Mouse (Mus musculus): ENCODE data around the gene Trabd2b.

Trabd2b gene

DNA sequence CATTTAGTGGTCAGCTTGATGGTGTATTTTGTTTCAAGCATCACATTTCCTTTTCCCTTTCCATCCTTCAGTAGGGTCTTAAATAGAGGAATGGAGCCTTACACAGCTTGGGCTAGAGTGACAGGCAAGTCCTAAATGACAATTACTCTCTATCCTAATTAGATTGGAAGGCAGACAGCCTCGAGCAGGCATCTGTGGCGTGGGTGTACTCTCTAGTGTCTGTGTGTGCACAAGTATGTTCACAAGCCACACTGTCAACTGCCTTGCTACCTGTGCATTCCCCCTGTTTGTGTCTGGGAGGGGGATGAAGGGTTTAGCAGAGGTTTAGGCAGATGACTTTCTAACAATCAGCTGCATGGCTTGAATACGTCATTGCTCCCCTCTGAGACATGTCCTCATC is 6.7 kb upstream of the Trabd2b start:
- DNase-seq (ENCODE audit: low spot score in 2 of 2), result no peak

DNA sequence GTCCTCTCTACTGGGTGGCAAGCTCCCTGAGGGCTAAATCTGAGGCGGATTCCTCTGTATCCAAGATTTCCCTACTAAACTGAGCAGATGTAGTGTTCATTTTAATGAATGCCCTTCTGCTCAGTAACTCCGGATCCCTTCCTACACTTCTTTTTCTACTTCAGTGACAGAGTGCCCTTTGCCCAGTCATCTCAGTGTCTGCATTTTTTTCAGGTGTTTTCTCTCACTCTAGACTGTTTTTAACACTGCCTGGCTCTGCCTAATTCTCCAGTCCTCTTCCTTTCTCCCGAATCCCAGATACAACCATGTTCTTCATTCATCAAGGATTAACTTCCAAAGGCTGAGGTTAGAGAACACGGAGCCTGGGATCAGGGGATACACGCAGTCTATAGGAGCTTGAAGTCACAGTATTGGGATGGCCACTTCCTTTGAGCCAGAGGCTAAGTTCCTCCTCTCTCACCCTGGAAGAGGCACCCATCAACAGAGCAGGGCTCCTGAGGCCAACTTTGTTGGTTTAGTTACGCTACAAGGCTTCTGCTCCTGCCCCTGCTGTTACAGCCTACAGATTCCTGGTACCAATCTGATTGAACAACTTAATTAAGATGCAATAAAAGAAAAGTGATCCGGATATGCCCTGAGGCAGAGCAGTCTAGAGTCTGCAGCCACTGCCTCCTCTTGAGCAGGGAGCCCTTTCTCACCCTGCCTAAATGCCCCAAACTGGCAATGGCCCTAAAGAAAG is 4.4 kb upstream of the Trabd2b start:
- no peak for DNase-seq (ENCODE audit: low spot score in 2 of 2)

GRCm38 (mm10) chr4:114405682-114406354 is 706 bp upstream of the Trabd2b start:
- peak; percentile 81 to 83 for DNase-seq (ENCODE audit: low spot score in 2 of 2)

DNA sequence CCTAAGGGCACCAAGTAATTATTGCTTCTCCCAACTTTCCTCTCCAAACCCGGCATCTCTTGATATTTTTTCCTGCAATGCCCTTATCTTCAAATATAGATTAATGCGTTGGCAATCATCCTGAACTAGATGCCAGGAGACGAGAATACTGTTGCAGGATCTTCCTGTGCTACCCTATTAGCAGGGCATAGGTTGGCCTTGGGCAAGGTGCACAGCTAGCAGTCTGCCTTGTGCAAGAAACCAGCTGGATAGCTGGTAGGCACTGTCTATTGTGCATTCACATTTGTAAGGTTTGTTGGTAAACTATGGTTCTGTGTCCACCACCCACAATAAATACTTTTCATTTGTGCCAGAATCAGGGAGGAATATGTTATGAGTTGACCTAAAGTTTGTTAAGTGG is 992 bp downstream of the Trabd2b start:
- no peak for DNase-seq (ENCODE audit: low spot score in 2 of 2)

DNA sequence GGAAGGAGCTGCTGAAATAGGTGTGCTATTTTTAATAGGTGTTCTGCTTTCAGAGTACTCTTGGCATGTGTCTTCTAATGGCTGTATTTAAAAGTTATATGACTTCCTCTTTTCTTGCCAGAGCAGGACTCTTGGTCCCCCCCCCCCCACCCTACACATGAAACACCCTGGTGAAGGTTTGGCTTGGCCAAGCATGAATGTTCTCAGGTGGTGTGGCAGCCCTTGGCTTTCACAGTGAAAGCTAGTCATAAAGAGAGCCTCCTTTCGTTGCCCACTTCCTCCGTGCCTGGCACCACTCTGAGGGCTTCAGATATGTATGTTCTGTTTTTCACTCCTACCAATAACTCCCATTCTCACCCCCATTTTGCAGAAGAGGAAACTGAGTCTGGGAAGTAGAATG is 1.8 kb downstream of the Trabd2b start:
- DNase-seq (ENCODE audit: low spot score in 2 of 2), result no peak

GRCm38 (mm10) chr4:114408890-114409480 is 2.5 kb downstream of the Trabd2b start:
- DNase-seq (ENCODE audit: low spot score in 2 of 2), result no peak

GRCm38 (mm10) chr4:114409511-114409910 is 3.0 kb downstream of the Trabd2b start:
- DNase-seq (ENCODE audit: low spot score in 2 of 2), result no peak

DNA sequence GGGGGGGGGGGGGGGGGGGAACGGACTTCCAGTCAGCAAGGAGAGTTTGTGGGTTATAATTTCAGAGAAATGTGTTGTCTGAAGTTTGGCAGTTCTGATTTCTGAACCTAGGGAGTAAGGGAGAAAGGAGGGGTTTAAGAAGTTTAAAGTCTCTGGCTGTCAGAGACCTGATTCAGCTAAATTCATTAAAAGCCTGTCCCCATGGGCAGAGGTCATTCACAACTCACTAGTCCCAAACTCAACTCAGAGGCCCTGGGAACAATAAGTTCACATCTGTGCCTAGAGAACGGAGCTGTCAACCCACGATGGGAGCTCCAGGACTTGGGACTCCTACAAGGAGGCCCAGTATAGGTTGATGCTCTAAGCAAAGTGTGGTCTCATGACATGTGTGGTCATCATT is 3.5 kb downstream of the Trabd2b start:
- no peak for DNase-seq (ENCODE audit: low spot score in 2 of 2)

DNA sequence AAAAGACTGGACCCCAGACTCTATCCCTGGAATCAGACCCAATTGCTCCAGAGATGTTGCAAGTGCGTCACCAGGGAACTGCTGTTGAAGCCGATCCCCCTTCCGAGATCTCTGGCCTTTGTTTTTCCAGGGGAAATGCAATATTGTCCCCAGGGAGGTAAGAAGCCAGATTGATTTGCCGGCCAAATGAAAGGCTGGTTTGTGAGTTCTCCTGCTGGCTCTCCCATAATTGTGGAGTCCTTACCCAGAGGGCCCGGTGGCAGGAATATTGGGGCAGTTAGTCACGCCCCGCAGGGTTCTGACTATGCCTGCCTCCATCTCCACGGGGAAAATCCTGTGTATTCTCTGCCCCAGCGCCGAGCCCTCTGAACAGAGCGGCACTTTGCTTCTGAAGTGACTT is 3.9 kb downstream of the Trabd2b start:
- DNase-seq (ENCODE audit: low spot score in 2 of 2), result no peak

GRCm38 (mm10) chr4:114410958-114411661 is 4.6 kb downstream of the Trabd2b start:
- no peak for DNase-seq (ENCODE audit: low spot score in 2 of 2)

GRCm38 (mm10) chr4:114411846-114412390 is 5.4 kb downstream of the Trabd2b start:
- DNase-seq (ENCODE audit: low spot score in 2 of 2), result no peak

DNA sequence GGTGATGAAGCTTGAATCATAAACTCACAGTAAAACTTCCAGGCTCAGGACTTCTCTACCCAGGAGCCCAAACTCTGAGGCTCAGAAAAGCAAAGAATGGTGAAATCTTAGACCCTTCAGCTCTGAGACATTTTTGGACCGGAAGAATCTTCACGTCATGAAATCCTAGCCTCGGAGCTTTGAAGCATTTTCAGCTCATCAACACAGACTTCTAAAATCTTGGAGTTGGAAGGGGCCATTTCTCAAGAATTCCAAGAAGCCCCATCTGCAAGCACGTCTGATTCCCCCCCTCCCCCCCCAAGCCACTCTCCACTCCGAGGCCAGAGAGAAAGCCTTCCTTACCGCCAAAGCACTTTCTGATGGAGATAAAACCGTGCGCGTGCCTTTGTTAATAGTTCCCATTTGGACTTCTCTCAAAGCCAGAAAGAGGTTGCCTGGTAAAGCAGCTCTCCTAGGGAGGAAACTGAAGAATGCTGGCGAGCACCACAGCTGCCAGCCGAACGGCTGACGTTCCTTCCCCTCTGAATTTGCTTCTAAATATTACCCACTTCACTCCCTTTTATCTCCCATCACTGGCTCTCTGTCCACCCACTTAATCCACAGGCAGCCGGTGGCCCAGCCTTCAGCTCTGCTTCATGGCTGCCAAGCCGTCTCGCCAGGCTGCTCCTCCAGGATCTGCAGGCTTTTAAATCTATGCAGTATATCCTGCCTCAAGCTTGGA is 9.6 kb downstream of the Trabd2b start:
- DNase-seq (ENCODE audit: low spot score in 2 of 2), result peak; percentile 67 to 73

- DNase-seq (ENCODE audit: low spot score in 2 of 2), result no peak
Measured at GRCm38 (mm10) chr4:114420154-114420553, 13.6 kb downstream of the Trabd2b start.

DNA sequence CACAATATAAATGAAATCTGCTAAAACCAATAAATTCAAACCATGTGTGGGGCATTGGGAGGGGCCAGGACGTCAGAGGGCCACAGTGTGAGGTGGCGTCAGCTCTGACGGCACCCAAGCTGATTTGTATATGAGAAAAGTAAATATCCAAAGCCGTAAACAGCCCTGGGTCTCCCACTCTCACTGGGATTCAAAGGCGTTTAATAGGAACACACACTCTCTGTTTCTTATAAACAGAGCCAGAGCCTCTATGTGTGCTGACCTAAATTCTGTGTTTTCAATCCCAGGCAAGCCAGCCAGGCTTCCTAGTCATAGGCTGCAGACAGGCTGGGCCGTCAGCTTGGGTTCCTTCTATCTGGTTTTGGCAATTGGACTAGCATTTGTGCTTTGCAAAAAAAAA is 16.6 kb downstream of the Trabd2b start:
- DNase-seq (ENCODE audit: low spot score in 2 of 2), result no peak

DNA sequence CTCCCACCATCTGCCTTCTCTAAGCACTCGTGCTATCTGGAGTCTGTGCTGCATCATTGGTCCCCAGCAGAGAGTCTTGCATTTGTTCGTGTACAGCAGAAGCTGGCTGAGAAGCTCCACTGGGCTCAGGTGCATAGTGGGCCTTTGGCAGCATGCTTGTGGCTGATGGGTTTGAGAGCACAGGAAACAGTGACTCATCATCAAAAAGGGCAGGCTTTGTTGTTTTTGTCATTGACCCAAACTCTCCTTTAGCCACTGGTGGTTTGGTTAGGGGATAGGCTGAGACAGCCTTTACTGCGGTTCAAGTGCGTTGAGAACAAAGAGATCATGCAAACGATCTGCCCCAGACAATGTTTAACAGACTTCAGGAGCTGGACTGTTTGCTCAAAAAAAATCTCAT is 19.3 kb downstream of the Trabd2b start:
- no peak for DNase-seq (ENCODE audit: low spot score in 2 of 2)

- DNase-seq (ENCODE audit: low spot score in 2 of 2), result no peak
Measured at GRCm38 (mm10) chr4:114432742-114433141, 26.2 kb downstream of the Trabd2b start.

GRCm38 (mm10) chr4:114433440-114433839 is 26.9 kb downstream of the Trabd2b start:
- DNase-seq (ENCODE audit: low spot score in 2 of 2), result no peak

DNA sequence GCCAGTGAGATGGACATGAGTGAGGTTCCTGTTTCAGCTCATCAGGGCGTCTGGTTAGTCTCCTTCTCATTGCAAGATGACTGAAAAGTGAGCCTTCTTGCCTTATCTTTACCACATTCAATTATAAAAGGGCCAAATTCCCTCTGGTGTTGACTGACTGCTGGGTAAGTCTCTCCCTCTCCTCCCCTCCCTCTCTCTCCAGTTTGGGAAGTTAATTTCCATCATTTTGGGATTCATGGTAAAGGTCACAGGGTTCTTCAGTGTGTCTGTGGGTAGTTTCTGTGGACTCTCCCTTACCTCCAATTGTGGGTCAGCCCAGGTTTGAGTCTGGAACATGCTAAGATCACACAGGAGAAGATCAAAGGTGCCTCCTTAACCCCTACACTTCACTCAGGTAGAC is 28.2 kb downstream of the Trabd2b start:
- no peak for DNase-seq (ENCODE audit: low spot score in 2 of 2)

DNA sequence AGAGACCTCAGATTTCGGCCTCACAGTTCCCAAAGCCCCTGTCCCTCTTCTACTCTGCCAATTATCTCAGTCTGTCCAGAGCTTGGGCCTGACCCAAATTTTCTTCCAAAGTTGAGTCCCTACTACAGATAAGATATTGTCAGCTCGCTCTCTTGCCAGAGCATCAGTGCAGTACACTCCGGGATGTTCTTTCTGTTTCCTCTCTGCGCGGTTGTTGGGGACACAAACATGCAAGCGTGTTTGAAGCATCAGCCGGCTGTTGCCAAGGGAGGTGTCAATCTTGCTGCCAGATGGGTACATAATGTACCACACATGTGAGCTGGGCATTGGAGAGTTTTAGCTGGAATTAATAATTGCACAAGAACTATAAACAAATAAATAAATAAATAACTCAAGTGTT is 28.9 kb downstream of the Trabd2b start:
- DNase-seq (ENCODE audit: low spot score in 2 of 2), result no peak

DNA sequence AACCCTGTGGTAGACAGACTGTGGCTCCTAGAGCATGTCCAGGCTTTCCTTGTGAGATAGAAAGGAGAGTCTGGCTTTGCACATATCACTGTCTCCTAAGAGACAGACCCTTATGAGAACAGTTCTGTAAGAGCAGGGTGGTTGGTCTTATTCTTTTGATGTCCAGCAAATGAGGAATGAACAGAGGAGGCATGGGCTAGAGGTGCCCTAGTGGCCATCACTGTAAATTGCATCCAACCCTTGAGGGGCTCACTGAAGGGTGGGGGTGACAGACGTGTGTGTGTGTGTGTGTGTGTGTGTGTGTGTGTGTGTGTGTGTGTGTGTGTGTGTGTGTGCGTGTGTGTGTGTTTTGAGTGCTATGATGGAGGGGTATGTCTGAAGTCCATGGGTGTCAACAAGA is 32.2 kb downstream of the Trabd2b start:
- DNase-seq (ENCODE audit: low spot score in 2 of 2), result no peak

- no peak for DNase-seq (ENCODE audit: low spot score in 2 of 2)
Measured at GRCm38 (mm10) chr4:114442186-114442585, 35.7 kb downstream of the Trabd2b start.

GRCm38 (mm10) chr4:114442661-114443060 is 36.1 kb downstream of the Trabd2b start:
- no peak for DNase-seq (ENCODE audit: low spot score in 2 of 2)
